Mouse (Mus musculus) E14TG2a.4 (cell line): ENCODE measurements around the gene Ddx19a.

Source experiments
- CTCF ChIP-seq: conservative IDR thresholded peaks from 2 replicates; pipeline ENCODE4 v1.5.1; 2014; ENCODE audit warnings: low read length
- NANOG ChIP-seq: IDR thresholded peaks from 2 replicates; pipeline ENCODE4 v1.6.1; 2014; ENCODE audit warnings: borderline replicate concordance, low read length, mixed read lengths
- POU5F1 ChIP-seq: IDR thresholded peaks from 2 replicates; pipeline ENCODE4 v1.6.1; 2014; ENCODE audit warnings: low read length, borderline replicate concordance

- TF ChIP-seq CTCF (no peak), POU5F1 (no peak), NANOG (no peak)
Observed at GRCm38 (mm10) chr8:110965594-110965993, 32.0 kb downstream of the Ddx19a start.
